Mouse (Mus musculus): ENCODE data around the gene Ube2z.

GRCm38 (mm10) chr11:96035133-96035532, 30.1 kb downstream of the Ube2z start:
- TF ChIP-seq CTCF (conservative IDR thresholded peaks at IDR 0.05; ENCODE audit: low read length) (no peak), NANOG (IDR thresholded peaks at IDR 0.05; ENCODE audit: borderline replicate concordance, low read length) (no peak), POU5F1 (IDR thresholded peaks at IDR 0.05; ENCODE audit: borderline replicate concordance, low read length) (no peak)

Data from E14TG2a.4 (cell line).